Mouse (Mus musculus): ENCODE measurements around the gene Cnbp. TPM values are rescaled to one million over a fixed set of nuclear protein-coding genes. Genes with fewer than 3 reads are reported as not detected.

Cnbp gene
- polyA plus RNA-seq, 1 experiment from 2014 or later: 747 TPM

- H3K4me1 ChIP-seq (ENCODE audit: control insufficient read depth in 2 of 2, insufficient read depth in 2 of 2, low read length in 2 of 2): peaks cover 3 to 4% of the 10 kb centered on the region in 2 experiments; a peak in 2 of 4 replicates
- ATAC-seq (ENCODE audit: insufficient number of reproducible peaks, insufficient read depth, low FRiP score, low read depth): no peak
- no peak overlapping the region for H3K9ac ChIP-seq (ENCODE audit: low read length)
- H3K27ac ChIP-seq (replicated peaks in 1 of 2; ENCODE audit: control insufficient read depth in 1 of 2, insufficient read depth in 1 of 2, low read depth in 2 of 2, low read length in 2 of 2): no peak overlapping the region
- no peak overlapping the region for H3K4me3 ChIP-seq (ENCODE audit: control insufficient read depth in 1 of 2, insufficient read depth in 1 of 2, low read depth in 1 of 2, low read length in 2 of 2)
- no peaks in the 10 kb centered on the region for H3K9me3 ChIP-seq (ENCODE audit: control insufficient read depth, low read length)
- no peaks in the 10 kb centered on the region for H3K36me3 ChIP-seq (ENCODE audit: control insufficient read depth, insufficient read depth, low read length)
- H3K27me3 ChIP-seq (ENCODE audit: control insufficient read depth, insufficient read depth, low read length): no peaks in the 10 kb centered on the region
- H3K4me2 ChIP-seq (ENCODE audit: low read length): no peak overlapping the region
- 57% methylated on average over 1 of the region's 1 CpGs for whole genome bisulfite sequencing
These were observed 19.5 kb upstream of the Cnbp start for GRCm38 (mm10) chr6:87870440-87870839.

GRCm38 (mm10) chr6:87868871-87869506 lies 18.1 kb upstream of the Cnbp start:
- Histone ChIP-seq H3K4me2 (ENCODE audit: low read length) (no peak overlapping the region), H3K27me3 (ENCODE audit: control insufficient read depth, insufficient read depth, low read length) (no peaks in the 10 kb centered on the region), H3K27ac (replicated peaks in 1 of 2; ENCODE audit: control insufficient read depth in 1 of 2, insufficient read depth in 1 of 2, low read depth in 2 of 2, low read length in 2 of 2) (peak overlapping the region; percentile 2 to 41; a peak in 3 of 4 replicates), H3K9me3 (ENCODE audit: control insufficient read depth, low read length) (no peaks in the 10 kb centered on the region), H3K4me1 (ENCODE audit: control insufficient read depth in 2 of 2, insufficient read depth in 2 of 2, low read length in 2 of 2) (peaks cover 3 to 4% of the 10 kb centered on the region in 2 experiments; a peak in 2 of 4 replicates), H3K9ac (ENCODE audit: low read length) (no peak overlapping the region), H3K36me3 (ENCODE audit: control insufficient read depth, insufficient read depth, low read length) (no peaks in the 10 kb centered on the region), H3K4me3 (ENCODE audit: control insufficient read depth in 1 of 2, insufficient read depth in 1 of 2, low read depth in 1 of 2, low read length in 2 of 2) (no peak overlapping the region)
- 58% methylated on average over 9 of the region's 9 CpGs for WGBS
- peak; percentile 75 for ATAC-seq (ENCODE audit: insufficient number of reproducible peaks, insufficient read depth, low FRiP score, low read depth)

GRCm38 (mm10) chr6:87867256-87867655 lies 16.4 kb upstream of the Cnbp start:
- ATAC-seq (ENCODE audit: insufficient number of reproducible peaks, insufficient read depth, low FRiP score, low read depth): no peak
- Histone ChIP-seq H3K9ac (ENCODE audit: low read length) (no peak overlapping the region), H3K4me1 (ENCODE audit: control insufficient read depth in 2 of 2, insufficient read depth in 2 of 2, low read length in 2 of 2) (peaks cover 3 to 4% of the 10 kb centered on the region in 2 experiments; a peak in 2 of 4 replicates), H3K27me3 (ENCODE audit: control insufficient read depth, insufficient read depth, low read length) (no peaks in the 10 kb centered on the region), H3K36me3 (ENCODE audit: control insufficient read depth, insufficient read depth, low read length) (no peaks in the 10 kb centered on the region), H3K9me3 (ENCODE audit: control insufficient read depth, low read length) (no peaks in the 10 kb centered on the region), H3K27ac (replicated peaks in 1 of 2; ENCODE audit: control insufficient read depth in 1 of 2, insufficient read depth in 1 of 2, low read depth in 2 of 2, low read length in 2 of 2) (no peak overlapping the region), H3K4me3 (ENCODE audit: control insufficient read depth in 1 of 2, insufficient read depth in 1 of 2, low read depth in 1 of 2, low read length in 2 of 2) (no peak overlapping the region), H3K4me2 (ENCODE audit: low read length) (no peak overlapping the region)
- 47% methylated on average over 2 of the region's 2 CpGs for WGBS

GRCm38 (mm10) chr6:87866211-87866610 lies 15.3 kb upstream of the Cnbp start:
- Histone ChIP-seq H3K9me3 (ENCODE audit: control insufficient read depth, low read length) (no peaks in the 10 kb centered on the region), H3K27ac (replicated peaks in 1 of 2; ENCODE audit: control insufficient read depth in 1 of 2, insufficient read depth in 1 of 2, low read depth in 2 of 2, low read length in 2 of 2) (no peak overlapping the region), H3K27me3 (ENCODE audit: control insufficient read depth, insufficient read depth, low read length) (no peaks in the 10 kb centered on the region), H3K4me1 (ENCODE audit: control insufficient read depth in 2 of 2, insufficient read depth in 2 of 2, low read length in 2 of 2) (peaks cover 3 to 4% of the 10 kb centered on the region in 2 experiments; a peak in 2 of 4 replicates), H3K4me3 (ENCODE audit: control insufficient read depth in 1 of 2, insufficient read depth in 1 of 2, low read depth in 1 of 2, low read length in 2 of 2) (no peak overlapping the region), H3K4me2 (ENCODE audit: low read length) (no peak overlapping the region), H3K36me3 (ENCODE audit: control insufficient read depth, insufficient read depth, low read length) (no peaks in the 10 kb centered on the region), H3K9ac (ENCODE audit: low read length) (no peak overlapping the region)
- no peak for ATAC-seq (ENCODE audit: insufficient number of reproducible peaks, insufficient read depth, low FRiP score, low read depth)
- 74% methylated on average over 6 of the region's 6 CpGs for WGBS

GRCm38 (mm10) chr6:87857071-87857470 lies 6.2 kb upstream of the Cnbp start:
- ATAC-seq (ENCODE audit: insufficient number of reproducible peaks, insufficient read depth, low FRiP score, low read depth): no peak
- no peaks in the 10 kb centered on the region for H3K4me1 ChIP-seq (ENCODE audit: control insufficient read depth in 2 of 2, insufficient read depth in 2 of 2, low read length in 2 of 2)
- no peak overlapping the region for H3K4me2 ChIP-seq (ENCODE audit: low read length)
- H3K9ac ChIP-seq (ENCODE audit: low read length): no peak overlapping the region
- H3K9me3 ChIP-seq (ENCODE audit: control insufficient read depth, low read length): no peaks in the 10 kb centered on the region
- no peak overlapping the region for H3K4me3 ChIP-seq (ENCODE audit: control insufficient read depth in 1 of 2, insufficient read depth in 1 of 2, low read depth in 1 of 2, low read length in 2 of 2)
- 21% methylated on average over 1 of the region's 1 CpGs for WGBS
- no peak overlapping the region for H3K27ac ChIP-seq (replicated peaks in 1 of 2; ENCODE audit: control insufficient read depth in 1 of 2, insufficient read depth in 1 of 2, low read depth in 2 of 2, low read length in 2 of 2)
- H3K36me3 ChIP-seq (ENCODE audit: control insufficient read depth, insufficient read depth, low read length): no peaks in the 10 kb centered on the region
- H3K27me3 ChIP-seq (ENCODE audit: control insufficient read depth, insufficient read depth, low read length): no peaks in the 10 kb centered on the region; the same call in 1 of the 2 replicates

GRCm38 (mm10) chr6:87853446-87853845 lies 2.5 kb upstream of the Cnbp start:
- Histone ChIP-seq H3K9me3 (ENCODE audit: control insufficient read depth, low read length) (no peaks in the 10 kb centered on the region), H3K4me1 (ENCODE audit: control insufficient read depth in 2 of 2, insufficient read depth in 2 of 2, low read length in 2 of 2) (peaks cover 0 to 11% of the 10 kb centered on the region in 2 experiments; a peak in 3 of 4 replicates), H3K27ac (replicated peaks in 1 of 2; ENCODE audit: control insufficient read depth in 1 of 2, insufficient read depth in 1 of 2, low read depth in 2 of 2, low read length in 2 of 2) (no peak overlapping the region), H3K36me3 (ENCODE audit: control insufficient read depth, insufficient read depth, low read length) (peaks cover 5% of the 10 kb centered on the region; the same call in 1 of the 2 replicates), H3K4me2 (ENCODE audit: low read length) (no peak overlapping the region), H3K27me3 (ENCODE audit: control insufficient read depth, insufficient read depth, low read length) (no peaks in the 10 kb centered on the region; the same call in 1 of the 2 replicates), H3K4me3 (ENCODE audit: control insufficient read depth in 1 of 2, insufficient read depth in 1 of 2, low read depth in 1 of 2, low read length in 2 of 2) (no peak overlapping the region), H3K9ac (ENCODE audit: low read length) (no peak overlapping the region)
- no peak for ATAC-seq (ENCODE audit: insufficient number of reproducible peaks, insufficient read depth, low FRiP score, low read depth)
- 76% methylated on average over 4 of the region's 4 CpGs for WGBS

DNA sequence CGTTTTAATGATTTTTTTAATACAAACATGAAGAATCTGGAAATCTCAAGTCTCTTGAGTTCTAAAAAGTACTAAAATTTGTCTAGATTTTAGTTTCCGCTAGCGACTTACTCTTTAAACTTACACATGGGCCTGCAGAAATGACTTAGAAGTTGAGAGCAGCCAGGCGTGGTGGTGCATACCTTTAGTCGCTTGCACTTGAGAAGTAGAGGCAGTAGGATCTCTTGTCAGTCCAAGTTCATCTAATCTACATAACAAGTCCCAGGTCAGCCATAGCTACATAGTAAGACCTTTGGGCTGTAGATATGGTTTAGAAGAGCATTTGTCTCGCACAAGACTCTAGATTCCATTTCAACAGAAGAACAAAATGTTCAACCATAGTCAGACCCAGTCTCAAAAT lies 965 bp upstream of the Cnbp start:
- no peak overlapping the region for H3K4me2 ChIP-seq (ENCODE audit: low read length)
- H3K9ac ChIP-seq (ENCODE audit: low read length): no peak overlapping the region
- peaks cover 0 to 24% of the 10 kb centered on the region in 2 experiments; a peak in 3 of 4 replicates for H3K4me1 ChIP-seq (ENCODE audit: control insufficient read depth in 2 of 2, insufficient read depth in 2 of 2, low read length in 2 of 2)
- ATAC-seq (ENCODE audit: insufficient number of reproducible peaks, insufficient read depth, low FRiP score, low read depth): no peak
- no peaks in the 10 kb centered on the region; the same call in 1 of the 2 replicates for H3K27me3 ChIP-seq (ENCODE audit: control insufficient read depth, insufficient read depth, low read length)
- H3K9me3 ChIP-seq (ENCODE audit: control insufficient read depth, low read length): no peaks in the 10 kb centered on the region
- peaks cover 16% of the 10 kb centered on the region; the same call in 1 of the 2 replicates for H3K36me3 ChIP-seq (ENCODE audit: control insufficient read depth, insufficient read depth, low read length)
- H3K27ac ChIP-seq (replicated peaks in 1 of 2; ENCODE audit: control insufficient read depth in 1 of 2, insufficient read depth in 1 of 2, low read depth in 2 of 2, low read length in 2 of 2): no peak overlapping the region
- WGBS: 73% methylated on average over 6 of the region's 6 CpGs
- no peak overlapping the region for H3K4me3 ChIP-seq (ENCODE audit: control insufficient read depth in 1 of 2, insufficient read depth in 1 of 2, low read depth in 1 of 2, low read length in 2 of 2)
